Mouse (Mus musculus) bone marrow macrophage, adult 2 months (primary cell): ENCODE measurements around the gene Oscp1.

Source experiments
- CTCF ChIP-seq: IDR thresholded peaks from 2 replicates; pipeline ENCODE4 v1.5.1; 2012; ENCODE audit warnings: low read depth, mild to moderate bottlenecking, low read length, moderate library complexity
- POLR2A ChIP-seq: IDR thresholded peaks from 2 replicates; pipeline ENCODE4 v1.6.1; 2012; ENCODE audit warnings: mild to moderate bottlenecking, low read depth, low read length, borderline replicate concordance

DNA sequence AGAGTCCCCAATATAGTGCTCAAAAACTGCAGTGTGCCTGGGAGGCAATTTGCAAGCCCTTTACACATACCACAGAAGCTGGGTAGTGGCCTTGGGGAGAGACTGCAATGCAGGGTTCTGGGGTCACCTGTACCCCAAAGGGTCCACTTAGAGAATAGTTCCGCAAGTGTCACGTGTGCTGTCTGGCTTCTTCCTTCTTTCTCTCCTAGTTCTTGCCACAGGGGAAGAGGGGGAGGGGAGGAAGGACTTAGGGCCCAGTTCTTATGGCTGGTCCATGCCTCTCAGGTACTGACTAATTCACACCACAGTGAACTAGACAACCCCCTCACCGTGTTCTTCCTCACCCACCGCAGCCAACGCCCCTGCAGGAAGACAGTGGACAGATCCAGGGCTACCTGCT is 23.0 kb upstream of the Oscp1 start:
- TF ChIP-seq CTCF: no peak
- TF ChIP-seq POLR2A: no peak
